Mouse (Mus musculus): Measurements from ENCODE around the gene Kcnc3. TPM values are rescaled to one million over a fixed set of nuclear protein-coding genes. Genes with fewer than 3 reads are reported as not detected.

The Kcnc3 gene
- polyA plus RNA-seq, 2 experiments: 0.23 to 2.7 TPM

GRCm38 (mm10) chr7:44551731-44552130 lies 38.7 kb upstream of the Kcnc3 start:
- no peak for TF ChIP-seq POLR2A (IDR thresholded peaks at IDR 0.05; ENCODE audit: borderline replicate concordance, extremely low read depth, insufficient read depth, insufficient read length)
- ATAC-seq (ENCODE audit: low FRiP score, low read depth) (no peak), DNase-seq (ENCODE audit: low spot score) (no peak)
- H3K4me2 ChIP-seq (replicated peaks; ENCODE audit: low read depth, low read length, severe bottlenecking): no peak overlapping the region
- no peak overlapping the region for H3K4me3 ChIP-seq (replicated peaks; ENCODE audit: low read length)
- H3K9ac ChIP-seq (ENCODE audit: low read depth, low read length, severe bottlenecking): no peak overlapping the region
- peaks cover 26% of the 10 kb centered on the region for H3K36me3 ChIP-seq (ENCODE audit: control insufficient read depth, insufficient read depth, low read length)
- peaks cover 12% of the 10 kb centered on the region for H3K4me1 ChIP-seq (ENCODE audit: control insufficient read depth, insufficient read depth, low read length)
- no peak overlapping the region for H3K27ac ChIP-seq (replicated peaks; ENCODE audit: low read depth, low read length)
- H3K27me3 ChIP-seq (ENCODE audit: control insufficient read depth, insufficient read depth, low read length): no peaks in the 10 kb centered on the region
- H3K9me3 ChIP-seq (ENCODE audit: control insufficient read depth, low read length): no peaks in the 10 kb centered on the region
- WGBS: 84% methylated on average over 22 of the region's 22 CpGs

GRCm38 (mm10) chr7:44552141-44552908 lies 38.1 kb upstream of the Kcnc3 start:
- Histone ChIP-seq H3K27ac (replicated peaks; ENCODE audit: low read depth, low read length) (0 out of 2 replicates have a peak overlapping the region, but pooled peaks have one; percentile 96), H3K4me2 (replicated peaks; ENCODE audit: low read depth, low read length, severe bottlenecking) (peak overlapping the region; percentile 56), H3K9ac (ENCODE audit: low read depth, low read length, severe bottlenecking) (no peak overlapping the region), H3K9me3 (ENCODE audit: control insufficient read depth, low read length) (no peaks in the 10 kb centered on the region), H3K4me1 (ENCODE audit: control insufficient read depth, insufficient read depth, low read length) (peaks cover 12% of the 10 kb centered on the region), H3K36me3 (ENCODE audit: control insufficient read depth, insufficient read depth, low read length) (peaks cover 26% of the 10 kb centered on the region), H3K27me3 (ENCODE audit: control insufficient read depth, insufficient read depth, low read length) (no peaks in the 10 kb centered on the region), H3K4me3 (replicated peaks; ENCODE audit: low read length) (peak overlapping the region; percentile 93)
- DNase-seq (ENCODE audit: low spot score) (no peak), ATAC-seq (ENCODE audit: low FRiP score, low read depth) (no peak)
- 86% methylated on average over 29 of the region's 31 CpGs for WGBS
- TF ChIP-seq POLR2A (IDR thresholded peaks at IDR 0.05; ENCODE audit: borderline replicate concordance, extremely low read depth, insufficient read depth, insufficient read length): no peak

- Histone ChIP-seq H3K9ac (ENCODE audit: low read depth, low read length, severe bottlenecking) (peak overlapping the region; percentile 55), H3K4me2 (replicated peaks; ENCODE audit: low read depth, low read length, severe bottlenecking) (peak overlapping the region; percentile 56), H3K4me3 (replicated peaks; ENCODE audit: low read length) (peak overlapping the region; percentile 93), H3K36me3 (ENCODE audit: control insufficient read depth, insufficient read depth, low read length) (peaks cover 26% of the 10 kb centered on the region), H3K27me3 (ENCODE audit: control insufficient read depth, insufficient read depth, low read length) (no peaks in the 10 kb centered on the region), H3K27ac (replicated peaks; ENCODE audit: low read depth, low read length) (peak overlapping the region; percentile 96), H3K4me1 (ENCODE audit: control insufficient read depth, insufficient read depth, low read length) (peaks cover 6% of the 10 kb centered on the region), H3K9me3 (ENCODE audit: control insufficient read depth, low read length) (no peaks in the 10 kb centered on the region)
- no peak for TF ChIP-seq POLR2A (IDR thresholded peaks at IDR 0.05; ENCODE audit: borderline replicate concordance, extremely low read depth, insufficient read depth, insufficient read length)
- 2% methylated on average over 28 of the region's 32 CpGs for WGBS
- DNase-seq (ENCODE audit: low spot score) (peak; percentile 90), ATAC-seq (ENCODE audit: low FRiP score, low read depth) (peak; percentile 84)
These were observed 37.2 kb upstream of the Kcnc3 start for GRCm38 (mm10) chr7:44553196-44553764.

DNA sequence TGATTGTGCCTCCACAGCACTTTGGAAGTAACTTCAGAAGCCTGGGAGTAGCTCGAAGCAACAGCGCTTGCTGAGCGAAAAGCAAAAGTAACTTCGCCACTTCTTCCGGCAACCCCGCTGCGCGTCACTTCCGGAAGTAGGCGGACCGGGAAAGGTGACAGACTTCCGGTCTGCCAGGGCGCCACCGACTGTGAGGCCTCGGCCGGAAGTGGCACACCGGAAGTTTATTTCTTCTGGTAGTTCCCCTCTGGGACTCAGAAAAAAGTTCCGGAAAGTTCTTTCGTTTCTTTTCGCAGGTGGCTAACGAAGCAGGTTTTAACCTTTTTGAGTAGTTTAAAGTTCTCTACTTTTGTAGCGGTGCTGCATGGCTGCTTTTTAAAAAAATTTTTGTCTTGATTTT lies 36.6 kb upstream of the Kcnc3 start, which contains the start of gene Nr1h2:
Nr1h2 (minus strand) TSS at position 126 of the 400 bp plus-strand sequence.
- Histone ChIP-seq H3K4me2 (replicated peaks; ENCODE audit: low read depth, low read length, severe bottlenecking) (peak within 1 kb of the TSS; percentile 56), H3K36me3 (ENCODE audit: control insufficient read depth, insufficient read depth, low read length) (peaks cover 26% of the 10 kb centered on the region), H3K27ac (replicated peaks; ENCODE audit: low read depth, low read length) (peak within 1 kb of the TSS; percentile 96), H3K9me3 (ENCODE audit: control insufficient read depth, low read length) (no peaks in the 10 kb centered on the region), H3K27me3 (ENCODE audit: control insufficient read depth, insufficient read depth, low read length) (no peaks in the 10 kb centered on the region), H3K4me1 (ENCODE audit: control insufficient read depth, insufficient read depth, low read length) (peaks cover 6% of the 10 kb centered on the region), H3K4me3 (replicated peaks; ENCODE audit: low read length) (peak within 1 kb of the TSS; percentile 93), H3K9ac (ENCODE audit: low read depth, low read length, severe bottlenecking) (peak within 1 kb of the TSS; percentile 55)
- no peak for TF ChIP-seq POLR2A (IDR thresholded peaks at IDR 0.05; ENCODE audit: borderline replicate concordance, extremely low read depth, insufficient read depth, insufficient read length)
- WGBS: under 1% methylated on average over 22 of the region's 22 CpGs
- ATAC-seq (ENCODE audit: low FRiP score, low read depth): peak; percentile 86
- DNase-seq (ENCODE audit: low spot score): peak; percentile 99

- Histone ChIP-seq H3K4me2 (replicated peaks; ENCODE audit: low read depth, low read length, severe bottlenecking) (no peak overlapping the region), H3K27me3 (ENCODE audit: control insufficient read depth, insufficient read depth, low read length) (no peaks in the 10 kb centered on the region), H3K4me3 (replicated peaks; ENCODE audit: low read length) (no peak overlapping the region), H3K9ac (ENCODE audit: low read depth, low read length, severe bottlenecking) (no peak overlapping the region), H3K9me3 (ENCODE audit: control insufficient read depth, low read length) (no peaks in the 10 kb centered on the region), H3K36me3 (ENCODE audit: control insufficient read depth, insufficient read depth, low read length) (no peaks in the 10 kb centered on the region), H3K4me1 (ENCODE audit: control insufficient read depth, insufficient read depth, low read length) (peaks cover 5% of the 10 kb centered on the region), H3K27ac (replicated peaks; ENCODE audit: low read depth, low read length) (no peak overlapping the region)
- ATAC-seq (ENCODE audit: low FRiP score, low read depth) (no peak), DNase-seq (ENCODE audit: low spot score) (no peak)
- 70% methylated on average over 2 of the region's 2 CpGs for WGBS
- TF ChIP-seq POLR2A (IDR thresholded peaks at IDR 0.05; ENCODE audit: borderline replicate concordance, extremely low read depth, insufficient read depth, insufficient read length): no peak
These were observed 32.8 kb upstream of the Kcnc3 start for GRCm38 (mm10) chr7:44557629-44558028.
